Mouse (Mus musculus) heart, adult 9 months (tissue): ENCODE results near the gene Rnase1.

Experiments
- DNase-seq, 2 experiments: peaks; one replicate each; pipeline ENCODE4 v3.0.0; 2022; ENCODE audit warnings: low spot score in 2 of 2

Gene Rnase1

DNA sequence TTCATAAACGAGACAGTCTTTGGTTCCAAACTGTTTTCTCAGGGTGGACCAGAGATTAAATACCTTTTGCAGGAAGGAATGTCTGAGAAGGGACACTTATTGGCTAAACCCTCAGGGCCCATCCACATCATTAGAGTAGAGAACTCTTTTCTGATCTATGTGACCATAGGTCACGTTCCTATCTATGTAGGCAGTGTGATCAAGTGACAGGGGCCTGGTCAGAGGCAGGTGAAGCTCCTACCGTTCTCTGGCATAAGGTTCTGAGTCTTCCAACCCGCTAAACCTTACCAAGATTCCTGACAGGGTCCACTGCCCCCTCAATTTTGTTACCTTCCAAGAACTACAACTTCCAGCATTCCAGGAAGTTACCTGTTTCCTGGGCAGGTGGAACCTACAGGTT lies 4.5 kb downstream of the Rnase1 start:
- DNase-seq, result no peak

DNA sequence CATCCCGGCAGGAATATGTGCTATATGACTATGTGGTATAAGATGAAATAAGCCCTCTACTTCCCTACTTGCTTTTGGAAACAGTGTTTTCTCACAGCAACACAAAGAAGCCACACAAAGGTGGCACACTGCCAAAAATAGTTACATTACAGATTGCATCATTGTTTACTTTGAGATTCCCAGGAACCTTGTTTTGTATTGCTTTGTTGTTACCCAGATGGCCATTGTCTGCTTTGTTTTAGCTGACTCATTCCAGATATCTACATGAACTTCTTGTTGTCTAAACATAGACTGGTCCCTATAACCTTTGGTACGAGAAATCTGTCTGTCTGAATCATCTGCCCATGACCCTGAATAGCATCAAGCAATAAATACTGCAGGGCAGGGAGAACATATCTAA lies 6.2 kb downstream of the Rnase1 start:
- DNase-seq, result no peak

DNA sequence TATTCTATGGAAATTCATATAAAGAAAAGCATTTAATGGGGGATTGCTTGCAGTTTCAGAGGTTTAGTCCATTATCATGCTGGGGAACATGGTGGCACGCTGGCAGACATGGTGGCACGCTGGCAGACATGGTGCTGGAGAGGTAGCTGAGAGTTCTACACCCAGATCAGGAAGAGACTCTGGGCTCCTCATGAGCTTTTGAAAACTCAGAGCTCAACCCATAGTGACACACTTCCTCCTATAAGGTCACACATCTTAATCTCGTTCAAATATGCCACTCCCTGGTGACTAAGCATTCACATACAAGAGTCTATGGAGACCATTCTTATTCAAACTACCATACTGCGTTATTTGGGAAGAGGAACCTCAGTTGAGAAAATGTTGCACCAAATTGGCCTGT lies 14.2 kb downstream of the Rnase1 start:
- DNase-seq, result no peak

DNA sequence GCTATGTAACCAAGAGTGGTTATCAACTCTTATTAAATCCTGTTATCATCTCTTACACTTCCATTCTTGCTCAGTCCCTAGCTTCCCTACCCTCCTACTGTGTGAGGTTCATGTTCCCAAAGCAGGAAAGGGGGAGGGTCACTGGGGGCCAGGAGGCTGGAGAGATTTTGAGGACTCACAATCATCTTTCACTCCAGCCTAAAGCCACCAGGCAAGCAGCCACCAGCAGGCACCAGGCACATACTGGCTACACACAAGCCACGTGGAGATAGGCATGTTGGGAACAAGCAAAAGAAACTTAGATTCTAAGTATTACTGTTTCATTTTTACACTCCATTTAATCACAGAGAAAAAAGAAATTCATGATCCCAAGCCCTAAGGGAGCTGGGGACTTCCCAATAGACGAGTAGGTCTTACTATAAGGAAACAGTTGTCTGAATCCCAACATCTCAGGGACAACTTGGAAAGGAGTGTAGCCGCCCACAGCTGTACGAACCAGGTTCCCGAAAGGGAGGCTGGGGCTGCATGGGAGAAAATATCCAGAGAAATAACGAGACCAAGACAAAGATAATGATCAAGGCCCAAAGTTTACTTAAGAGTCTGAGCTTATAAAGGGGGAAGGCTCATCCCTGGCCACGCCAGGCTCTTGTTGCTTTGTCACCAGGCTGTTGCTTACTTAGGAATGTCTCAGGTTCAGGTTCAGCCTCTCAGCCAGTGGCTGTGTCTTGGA lies 15.3 kb downstream of the Rnase1 start:
- DNase-seq, result no peak

DNA sequence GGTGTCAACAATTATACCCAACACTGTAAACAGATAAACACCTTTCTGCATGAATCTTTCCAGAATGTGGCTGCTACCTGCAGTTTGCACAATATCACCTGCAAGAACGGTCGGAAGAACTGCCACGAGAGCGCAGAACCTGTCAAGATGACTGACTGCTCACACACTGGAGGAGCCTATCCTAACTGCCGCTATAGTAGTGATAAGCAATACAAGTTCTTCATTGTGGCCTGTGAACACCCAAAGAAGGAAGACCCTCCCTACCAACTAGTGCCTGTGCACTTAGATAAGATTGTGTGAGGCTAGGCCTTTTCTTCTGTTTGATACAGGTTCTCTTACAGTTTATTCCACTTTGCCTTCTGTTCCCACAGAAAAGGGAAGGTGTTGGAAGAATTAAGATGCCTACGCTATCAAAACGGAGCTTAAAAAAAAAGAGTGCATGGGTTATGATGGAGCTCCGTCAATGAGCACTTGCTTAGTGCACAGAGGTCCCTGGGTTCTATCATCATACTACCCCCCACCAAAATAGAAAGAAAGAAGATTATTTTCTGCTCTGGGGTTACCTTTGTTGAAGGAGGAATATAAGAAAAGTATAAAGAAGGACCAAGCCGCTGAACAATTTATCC lies 16.2 kb downstream of the Rnase1 start:
- DNase-seq, result no peak

DNA sequence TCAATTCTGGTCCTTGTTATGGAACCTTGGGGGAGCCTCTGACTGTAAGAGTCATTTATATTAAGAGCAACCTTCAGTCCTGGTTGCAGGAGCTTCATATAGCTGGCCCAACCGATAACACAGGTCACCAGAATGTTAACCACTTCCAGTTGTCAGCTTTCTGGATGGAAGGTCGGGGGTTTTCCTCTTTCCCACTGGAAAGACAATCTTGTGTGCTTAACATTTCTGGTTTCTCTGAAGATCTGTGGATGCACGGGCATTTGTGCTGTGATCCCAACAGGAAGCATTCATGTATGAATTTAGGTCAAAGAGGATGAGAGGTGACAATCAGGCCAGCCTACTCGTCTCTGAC lies 17.0 kb downstream of the Rnase1 start:
- DNase-seq, result no peak

DNA sequence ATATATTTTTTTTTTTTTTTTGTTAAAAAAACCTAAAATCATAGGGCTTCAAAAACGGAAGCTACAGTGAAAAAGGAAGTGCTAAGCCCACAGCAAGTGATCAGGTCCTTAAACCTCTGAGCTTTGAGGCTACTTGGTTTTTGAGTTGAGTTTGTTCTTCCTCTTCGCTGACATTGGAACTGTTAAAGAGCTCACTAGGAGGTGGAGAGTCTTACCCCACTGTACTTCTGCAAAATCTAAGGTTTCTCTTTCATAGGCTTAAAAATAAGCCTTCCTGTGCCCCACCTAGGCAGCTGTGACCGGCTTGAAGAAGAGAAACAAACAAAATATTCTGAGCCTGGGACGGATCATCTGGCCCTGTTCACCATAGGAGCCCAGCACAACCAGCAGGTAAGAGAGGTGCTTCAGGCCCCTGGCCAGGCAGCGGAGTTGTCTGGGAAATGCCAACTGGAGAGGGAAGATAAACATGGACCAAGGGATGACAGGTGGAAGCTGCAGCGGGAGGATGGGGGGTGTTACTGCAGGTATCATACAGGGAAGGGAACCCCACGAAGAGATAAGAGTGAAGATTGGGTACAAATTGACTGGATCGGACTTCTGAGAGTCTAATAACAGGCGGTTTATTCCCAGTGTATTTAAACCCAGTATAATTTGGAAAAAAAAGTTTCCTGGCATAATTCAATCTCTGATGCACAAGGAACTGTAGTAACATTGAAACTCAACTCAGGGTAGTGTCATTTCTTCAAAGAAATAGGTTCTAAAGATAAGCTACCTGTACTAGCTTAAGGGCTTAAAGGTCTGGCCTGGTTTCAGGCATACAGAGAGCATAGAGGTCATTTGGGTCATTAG lies 17.6 kb downstream of the Rnase1 start:
- DNase-seq, result peak in 1 of 2 experiments; percentile 40

DNA sequence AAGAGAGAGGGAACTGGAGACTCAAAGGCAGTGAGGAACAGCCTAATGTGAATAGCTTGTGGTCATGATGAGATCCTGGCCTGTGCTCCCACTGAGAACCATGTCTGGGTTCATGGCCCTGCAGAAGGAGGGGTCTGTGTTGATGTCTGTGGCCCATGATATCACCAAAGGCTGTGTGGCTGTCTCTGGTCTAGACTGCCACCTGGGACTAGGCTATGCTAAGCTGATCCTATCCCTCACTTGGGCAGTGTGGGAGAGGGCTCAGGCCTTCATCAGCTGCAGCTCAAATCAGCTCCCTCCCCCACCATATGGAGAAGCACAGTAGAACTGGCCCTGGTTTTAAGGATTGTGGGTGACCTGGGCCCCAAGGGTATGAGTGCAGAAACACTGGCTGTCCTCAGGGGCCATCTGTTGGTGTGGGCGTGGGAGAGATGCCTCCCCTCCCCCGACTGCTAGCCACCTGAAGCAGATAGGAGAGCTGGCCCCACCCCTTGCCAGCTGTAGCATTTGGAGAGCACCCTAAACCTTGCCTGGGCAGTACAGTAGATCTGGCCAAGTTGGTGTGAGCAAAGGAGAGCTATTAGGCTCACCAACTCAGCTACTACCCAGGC lies 18.8 kb downstream of the Rnase1 start:
- no peak for DNase-seq

DNA sequence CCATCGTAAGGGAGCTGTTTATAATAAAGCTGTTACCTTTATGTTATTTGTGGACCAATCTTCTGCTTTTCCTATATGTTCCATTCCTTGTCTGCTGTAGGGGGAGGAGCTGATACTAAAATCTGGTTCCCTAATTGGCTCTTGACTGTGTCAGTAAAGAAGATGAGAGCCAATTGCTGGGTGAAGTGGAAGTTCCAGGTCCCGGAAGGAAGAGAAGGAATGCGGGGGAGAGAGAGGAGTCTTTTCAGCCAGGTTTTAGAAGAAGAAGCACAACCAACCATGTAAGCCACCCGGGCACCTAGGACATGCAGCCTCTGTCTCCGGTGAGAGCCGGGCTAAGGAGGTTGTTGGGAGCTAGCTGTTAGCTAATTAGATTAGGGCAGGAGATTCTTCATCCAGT lies 20.9 kb downstream of the Rnase1 start:
- DNase-seq, result no peak

DNA sequence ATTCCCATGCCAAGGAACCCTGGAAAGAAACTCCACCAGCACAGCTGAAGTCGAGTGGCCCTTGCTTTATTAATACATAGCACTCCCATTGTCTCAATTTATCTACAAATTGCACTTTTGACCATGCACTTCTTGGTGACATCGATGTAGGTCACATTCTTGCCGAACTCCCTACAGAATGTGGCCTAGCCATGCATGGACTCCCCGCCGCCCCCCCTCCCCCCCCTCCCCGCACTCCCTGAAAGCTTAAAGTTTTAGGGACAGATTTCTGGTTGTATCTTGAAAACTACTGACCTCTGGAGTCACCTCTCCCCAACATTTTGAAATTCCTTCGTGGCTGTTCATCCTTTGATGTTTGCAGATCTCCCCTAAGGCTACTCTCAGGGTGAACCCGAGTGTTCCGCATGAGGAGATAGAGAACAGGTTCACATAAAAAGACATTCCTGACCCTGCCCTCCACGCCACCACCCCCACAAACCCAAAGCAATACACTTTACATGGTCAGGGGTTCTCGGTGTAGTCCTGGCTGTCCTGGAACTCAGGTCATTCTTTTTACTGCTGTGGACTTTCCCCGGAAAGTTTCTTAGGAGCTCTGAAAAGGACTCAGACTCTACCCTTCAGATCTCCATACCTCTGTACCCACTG lies 32.5 kb downstream of the Rnase1 start, which contains the start of gene Eddm3b:
TSS of gene Eddm3b (plus strand) at position 511 of the 645 bp plus-strand sequence.
- DNase-seq, result no peak

DNA sequence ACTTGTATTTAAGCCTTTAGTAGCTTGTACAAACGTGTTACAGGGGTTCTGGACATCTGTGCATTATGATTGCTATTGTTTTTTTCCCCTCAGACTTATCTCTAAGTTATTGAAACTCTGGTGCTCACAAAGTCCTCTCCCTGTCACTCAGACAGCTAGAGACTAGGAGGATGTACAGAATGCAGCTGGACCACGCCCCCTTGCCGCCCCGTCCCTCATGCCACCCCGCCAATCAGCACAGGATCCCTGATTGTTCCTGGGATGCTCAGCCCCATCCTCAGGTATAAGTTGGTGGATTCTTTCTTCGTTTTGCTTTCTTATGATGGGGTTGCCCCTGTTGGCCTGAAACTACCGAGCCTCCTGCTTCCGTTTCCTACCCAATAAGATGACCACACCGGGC lies 33.1 kb downstream of the Rnase1 start:
- DNase-seq, result no peak

DNA sequence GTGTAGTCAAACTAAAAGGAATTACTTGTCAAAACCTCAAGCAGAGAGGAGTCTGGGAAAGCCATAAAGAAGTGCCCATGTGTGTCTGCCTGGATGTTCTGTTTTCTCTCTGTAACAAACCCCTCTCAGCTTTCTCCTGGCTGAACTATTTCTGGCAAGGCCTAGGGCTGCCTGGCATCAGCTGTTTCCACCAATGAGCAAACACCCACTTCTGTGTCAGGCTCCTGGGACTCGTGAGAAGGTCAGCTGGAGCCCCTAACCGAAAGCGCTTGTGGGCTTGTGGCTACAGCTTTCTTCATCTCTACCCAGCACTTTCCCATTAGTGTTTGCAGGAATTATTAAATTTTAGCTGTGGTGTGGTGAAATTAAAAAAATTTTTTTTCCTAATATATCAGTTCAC lies 34.6 kb downstream of the Rnase1 start:
- DNase-seq, result no peak

DNA sequence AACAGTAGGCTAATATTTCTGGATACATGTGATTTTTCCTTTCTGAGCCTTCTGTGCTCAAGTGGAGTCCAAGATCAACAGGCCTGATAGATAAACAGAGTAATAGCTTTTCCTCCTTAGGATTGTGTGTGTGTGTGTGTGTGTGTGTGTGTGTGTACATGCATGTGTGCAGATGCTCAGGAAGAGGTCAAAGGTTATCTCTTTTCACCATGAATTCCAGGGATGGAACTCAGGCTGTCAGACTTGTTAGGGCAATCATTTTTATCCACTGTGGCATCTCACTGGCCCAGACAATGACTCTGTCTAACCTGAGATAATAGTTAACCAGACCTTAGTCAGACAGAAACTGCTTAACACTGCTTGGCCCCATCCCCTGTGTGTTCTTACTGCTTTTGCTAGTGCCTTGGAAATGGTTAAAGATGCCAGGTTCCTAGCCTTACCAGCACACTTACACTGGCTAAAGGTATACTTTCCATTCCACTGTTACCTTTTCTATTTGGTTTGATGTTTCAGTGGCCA lies 40.1 kb downstream of the Rnase1 start:
- no peak for DNase-seq

DNA sequence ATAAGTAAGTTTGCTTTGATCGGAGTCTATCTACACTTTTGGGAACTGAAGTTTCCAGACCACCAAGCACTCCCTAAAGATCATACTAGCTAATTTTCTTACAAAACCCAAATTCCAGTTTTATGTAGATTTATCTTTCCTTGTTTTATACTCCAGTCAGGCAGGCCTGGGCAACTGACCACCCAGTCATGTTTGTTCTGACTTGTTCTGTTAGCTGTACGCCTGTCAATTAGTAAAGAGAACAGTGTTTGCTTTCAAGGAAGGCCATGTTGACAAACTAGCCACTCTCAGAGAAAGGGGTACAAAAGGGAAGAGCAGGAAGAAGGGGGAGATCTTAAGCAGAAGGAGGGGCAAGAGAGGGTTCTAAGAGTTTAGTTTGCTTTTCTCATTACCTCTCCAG lies 42.2 kb downstream of the Rnase1 start:
- DNase-seq, result no peak

DNA sequence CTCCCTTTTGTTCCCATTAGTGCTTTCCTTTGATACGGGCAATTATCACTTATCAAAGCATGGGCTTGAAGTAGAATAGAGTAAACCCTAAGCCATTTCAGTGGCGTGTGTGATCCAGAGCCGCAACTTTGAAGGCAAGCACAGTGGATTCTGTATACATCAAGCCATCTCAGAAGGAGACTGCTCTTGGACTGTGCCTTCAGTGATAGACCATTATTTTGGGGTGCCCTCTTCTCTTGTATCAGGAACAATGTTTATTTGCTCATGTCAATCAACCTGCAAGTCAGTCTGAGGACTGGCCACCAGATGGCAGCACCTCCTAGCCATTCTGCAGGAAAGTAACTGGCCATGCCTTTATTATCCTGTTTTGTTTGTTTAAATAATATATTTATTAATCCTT lies 43.4 kb downstream of the Rnase1 start:
- peak in 1 of 2 experiments; percentile 58 for DNase-seq

DNA sequence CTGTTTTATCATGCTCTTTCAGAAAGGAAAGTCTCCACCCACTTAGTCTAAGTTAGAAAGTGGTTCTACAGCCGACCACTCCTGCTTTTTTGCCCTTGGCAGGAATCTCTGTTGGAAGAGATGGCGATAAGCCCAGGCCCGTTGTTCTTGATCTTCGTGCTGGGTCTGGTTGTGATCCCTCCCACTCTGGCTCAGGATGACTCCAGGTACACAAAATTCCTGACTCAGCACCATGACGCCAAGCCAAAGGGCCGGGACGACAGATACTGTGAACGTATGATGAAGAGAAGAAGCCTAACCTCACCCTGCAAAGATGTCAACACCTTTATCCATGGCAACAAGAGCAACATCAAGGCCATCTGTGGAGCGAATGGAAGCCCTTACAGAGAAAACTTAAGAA lies 45.3 kb downstream of the Rnase1 start:
- DNase-seq, result no peak

DNA sequence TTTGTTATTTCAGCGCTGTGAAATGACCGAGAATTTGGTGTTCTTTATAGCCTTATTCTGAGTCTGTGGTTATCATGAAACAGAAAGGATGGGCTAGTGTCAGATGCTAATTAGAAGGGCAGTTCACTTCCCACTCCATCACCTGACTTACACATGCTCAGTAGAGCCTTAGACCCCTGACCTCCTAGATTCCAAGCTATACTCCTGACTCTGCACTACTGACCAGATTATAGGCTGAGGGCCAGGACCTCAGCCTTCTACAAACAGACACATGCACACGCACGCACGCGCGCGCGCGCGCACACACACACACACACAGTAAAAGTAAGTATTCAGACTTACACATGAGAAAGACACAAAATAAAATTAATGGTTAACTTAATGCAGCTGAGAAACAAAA lies 47.7 kb downstream of the Rnase1 start:
- DNase-seq, result no peak

DNA sequence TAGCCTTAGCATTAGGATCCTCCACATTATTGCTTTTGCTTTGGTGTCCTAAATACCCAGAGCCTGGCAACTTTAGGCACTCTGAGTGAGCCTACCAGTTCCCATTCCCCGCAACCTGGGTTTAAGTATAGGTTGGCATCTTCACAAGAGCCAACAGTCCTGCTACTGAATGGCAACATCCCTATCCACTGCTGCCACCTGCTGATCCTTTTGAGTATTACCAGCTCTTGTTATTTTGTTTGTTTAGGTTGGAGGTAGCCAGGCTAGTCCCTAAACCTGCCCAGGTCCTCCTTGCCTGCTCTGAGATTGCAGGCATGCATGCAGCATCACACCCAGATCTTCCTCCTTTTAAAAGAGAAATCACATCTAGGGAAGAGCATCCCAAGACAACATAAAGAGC lies 48.3 kb downstream of the Rnase1 start:
- DNase-seq, result peak; percentile 64 to 83

DNA sequence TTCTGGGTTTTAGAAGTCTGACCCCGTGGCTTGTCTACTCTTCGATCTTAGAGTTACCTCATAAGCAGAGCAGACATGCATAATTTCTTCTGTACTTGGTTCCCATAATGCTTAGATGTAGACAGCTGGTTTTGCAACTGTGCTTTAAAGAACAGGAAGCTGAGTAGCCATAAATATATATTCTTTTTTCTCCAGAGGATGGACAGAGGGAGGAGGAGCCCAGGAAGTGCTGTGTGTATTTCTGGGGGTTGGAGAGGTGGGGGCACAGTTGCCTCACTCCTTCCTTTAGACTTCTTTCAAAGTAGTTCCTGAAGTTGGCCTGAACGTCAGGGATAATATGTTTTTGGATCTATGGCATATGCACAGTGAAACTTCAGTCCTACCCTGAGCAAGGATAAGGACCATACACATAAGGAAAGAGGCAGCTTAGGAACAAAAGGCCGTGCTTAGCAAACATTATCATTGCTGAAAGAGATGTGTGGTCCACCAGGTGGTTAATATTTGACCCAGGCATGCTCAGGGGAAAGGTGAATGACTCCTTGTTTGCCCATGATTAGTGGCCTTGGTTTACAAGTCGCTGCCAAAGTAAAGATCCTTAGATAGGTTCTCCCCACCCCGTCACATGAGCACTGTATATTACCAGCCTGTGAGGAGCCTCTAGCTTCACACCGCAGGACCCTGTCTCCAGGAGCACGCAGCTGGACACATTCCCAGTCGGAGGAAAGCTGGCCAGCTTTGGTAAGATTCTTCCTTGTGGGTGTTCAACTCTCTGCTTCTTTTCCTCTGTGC lies 50.7 kb downstream of the Rnase1 start:
- no peak for DNase-seq
